Mouse (Mus musculus): ENCODE results near the gene Rad54l2. TPM values are rescaled to one million over a fixed set of nuclear protein-coding genes. Genes with fewer than 3 reads are reported as not detected.
A peak's percentile ranks its signal among the peaks of the same experiment; 100 is the strongest.

Gene Rad54l2
- polyA plus RNA-seq (2014; fragmentation: Nextera tagmentation; extraction: Ambion mirVana): 4.7 and 5.5 TPM in 2 replicates

DNA sequence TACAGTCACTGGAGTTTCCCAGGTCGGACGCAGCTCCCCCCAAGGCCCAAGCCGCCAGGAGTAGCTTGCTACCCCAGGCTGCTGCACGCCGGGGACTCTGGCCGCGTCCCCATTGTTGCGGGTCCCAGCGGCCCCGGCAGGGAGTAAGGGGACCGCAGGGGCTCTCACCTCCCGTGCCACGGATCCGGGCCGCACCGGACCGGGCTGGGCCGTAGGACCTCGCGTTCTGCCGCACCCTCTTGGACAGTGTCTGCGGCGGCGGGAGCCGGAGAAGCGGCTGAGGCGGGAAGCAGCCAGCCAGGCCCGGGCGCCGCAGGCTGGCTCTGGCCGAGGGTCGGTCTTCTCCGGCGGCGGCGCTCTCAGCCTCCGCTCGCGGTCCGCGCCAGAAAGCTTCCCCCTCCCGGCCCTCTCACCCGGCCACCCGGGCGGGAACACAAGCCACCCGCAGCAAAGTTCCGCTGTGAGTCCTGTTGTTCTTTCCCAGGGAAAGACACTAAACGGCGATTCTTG, at the start of gene Rad54l2:
Gene Rad54l2 (minus strand): TSS at position 383 of the 510 bp plus-strand sequence.
- peak; percentile 99 for DNase-seq (ENCODE audit: low spot score)
- no peaks in the 10 kb centered on the region for H3K9me3 ChIP-seq (ENCODE audit: control insufficient read depth, low read length)
- under 1% methylated on average over 49 of the region's 49 CpGs for WGBS
- no peaks in the 10 kb centered on the region for H3K36me3 ChIP-seq (ENCODE audit: control insufficient read depth, insufficient read depth, low read length)
- peaks cover 12% of the 10 kb centered on the region; the same call in 1 of the 2 replicates for H3K4me1 ChIP-seq (replicated peaks; ENCODE audit: control insufficient read depth, insufficient read depth, low read length)
- H3K4me3 ChIP-seq (ENCODE audit: low read depth, low read length): peak within 1 kb of the TSS; percentile 96
- ATAC-seq (replicated peaks; ENCODE audit: low FRiP score, low TSS enrichment, low read depth): peak; percentile 93
- H3K4me2 ChIP-seq (ENCODE audit: low read length): peak within 1 kb of the TSS; percentile 77
- peak within 1 kb of the TSS; percentile 90 for H3K27ac ChIP-seq (ENCODE audit: low read depth)
- peak within 1 kb of the TSS; percentile 99 for H3K9ac ChIP-seq (ENCODE audit: low read length)
- no peaks in the 10 kb centered on the region for H3K27me3 ChIP-seq (replicated peaks; ENCODE audit: control insufficient read depth, insufficient read depth, low read length)

DNA sequence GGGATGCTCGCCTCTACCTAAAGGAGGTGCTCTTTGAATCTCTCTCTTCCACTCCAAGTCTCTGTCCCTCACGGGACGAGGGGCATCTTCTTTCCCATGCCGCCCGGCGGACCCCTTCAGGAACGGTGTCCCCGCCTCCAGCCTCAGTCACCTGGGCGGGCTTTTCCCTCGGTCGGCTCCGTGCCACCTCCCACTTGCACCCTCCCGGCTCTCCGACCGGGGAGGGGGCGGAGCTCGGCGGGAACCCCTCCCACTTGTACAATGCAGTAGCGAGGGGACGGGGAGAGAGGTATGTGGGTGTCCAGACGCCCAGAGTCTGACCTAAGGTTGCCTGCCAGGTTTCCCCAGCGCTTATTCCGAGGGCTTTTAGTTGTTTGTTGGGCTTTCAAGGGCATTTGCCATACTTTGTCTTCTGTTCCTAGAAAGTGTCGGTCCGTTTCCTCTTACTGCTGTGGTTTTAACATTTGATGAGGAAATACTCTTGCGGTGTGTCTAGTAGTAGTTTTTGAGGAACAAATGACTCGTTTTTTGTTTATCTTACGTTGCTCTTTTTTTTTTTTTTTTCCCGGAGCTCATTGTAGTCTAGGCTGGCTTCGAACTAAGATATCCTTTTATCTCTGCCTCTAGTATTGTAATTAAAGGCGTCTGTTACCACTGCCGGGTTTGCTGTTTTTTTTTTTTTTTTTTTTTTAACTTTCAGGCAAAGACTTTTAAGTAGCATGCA, 33.5 kb upstream of the Rad54l2 start:
- Histone ChIP-seq H3K27me3 (replicated peaks; ENCODE audit: control insufficient read depth, insufficient read depth, low read length) (no peaks in the 10 kb centered on the region), H3K36me3 (ENCODE audit: control insufficient read depth, insufficient read depth, low read length) (no peaks in the 10 kb centered on the region; the same call in 1 of the 2 replicates), H3K27ac (ENCODE audit: low read depth) (peak overlapping the region; percentile 91), H3K9me3 (ENCODE audit: control insufficient read depth, low read length) (no peaks in the 10 kb centered on the region), H3K4me3 (ENCODE audit: low read depth, low read length) (peak overlapping the region; percentile 70), H3K9ac (ENCODE audit: low read length) (peak overlapping the region; percentile 92), H3K4me1 (replicated peaks; ENCODE audit: control insufficient read depth, insufficient read depth, low read length) (no peaks in the 10 kb centered on the region), H3K4me2 (ENCODE audit: low read length) (peak overlapping the region; percentile 49)
- peak; percentile 93 for DNase-seq (ENCODE audit: low spot score)
- 2% methylated on average over 32 of the region's 32 CpGs for WGBS
- peak; percentile 88 for ATAC-seq (replicated peaks; ENCODE audit: low FRiP score, low TSS enrichment, low read depth)

GRCm38 (mm10) chr9:106821618-106822380, 32.8 kb upstream of the Rad54l2 start, which contains the start of gene Dcaf1:
TSS of gene Dcaf1 (plus strand) at chr9:106821874.
- no peaks in the 10 kb centered on the region for H3K9me3 ChIP-seq (ENCODE audit: control insufficient read depth, low read length)
- peak within 1 kb of the TSS; percentile 70 for H3K4me3 ChIP-seq (ENCODE audit: low read depth, low read length)
- H3K4me2 ChIP-seq (ENCODE audit: low read length): peak within 1 kb of the TSS; percentile 51
- no peaks in the 10 kb centered on the region; the same call in 1 of the 2 replicates for H3K36me3 ChIP-seq (ENCODE audit: control insufficient read depth, insufficient read depth, low read length)
- no peaks in the 10 kb centered on the region for H3K27me3 ChIP-seq (replicated peaks; ENCODE audit: control insufficient read depth, insufficient read depth, low read length)
- peak within 1 kb of the TSS; percentile 91 for H3K27ac ChIP-seq (ENCODE audit: low read depth)
- H3K9ac ChIP-seq (ENCODE audit: low read length): peak within 1 kb of the TSS; percentile 92
- under 1% methylated on average over 66 of the region's 71 CpGs for WGBS
- ATAC-seq (replicated peaks; ENCODE audit: low FRiP score, low TSS enrichment, low read depth): peak; percentile 97
- peak; percentile 93 for DNase-seq (ENCODE audit: low spot score)
- no peaks in the 10 kb centered on the region for H3K4me1 ChIP-seq (replicated peaks; ENCODE audit: control insufficient read depth, insufficient read depth, low read length)

DNA sequence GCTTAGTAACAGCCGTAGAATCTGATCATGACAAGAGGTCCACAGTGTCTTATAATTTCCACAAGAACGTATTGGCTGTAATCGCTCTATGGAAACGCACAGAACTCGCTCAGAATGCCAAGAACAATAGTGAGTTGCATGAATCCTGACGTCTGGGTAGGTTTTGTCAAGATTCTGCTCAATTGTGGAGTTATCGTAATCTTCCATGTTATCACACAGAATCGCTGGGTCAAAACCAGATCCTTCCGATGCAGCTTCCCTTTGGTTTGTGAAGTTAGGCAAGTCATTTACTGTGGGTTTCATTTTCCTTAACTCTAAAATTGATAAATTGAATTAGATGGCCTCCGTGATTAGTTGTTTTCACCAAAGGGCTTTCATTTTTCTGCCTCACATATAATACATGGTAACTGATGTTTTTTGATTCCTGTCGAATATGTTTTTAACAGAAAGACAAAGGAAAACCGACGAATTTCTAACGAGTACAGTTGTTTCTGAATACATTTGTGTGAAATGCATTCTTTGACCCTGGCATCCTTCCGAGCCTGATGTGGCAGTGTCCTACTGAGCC, 32.1 kb upstream of the Rad54l2 start:
- WGBS: 48% methylated on average over 15 of the region's 15 CpGs
- Histone ChIP-seq H3K27ac (ENCODE audit: low read depth) (no peak overlapping the region), H3K36me3 (ENCODE audit: control insufficient read depth, insufficient read depth, low read length) (no peaks in the 10 kb centered on the region; the same call in 1 of the 2 replicates), H3K4me2 (ENCODE audit: low read length) (peak overlapping the region; percentile 51), H3K27me3 (replicated peaks; ENCODE audit: control insufficient read depth, insufficient read depth, low read length) (no peaks in the 10 kb centered on the region), H3K9me3 (ENCODE audit: control insufficient read depth, low read length) (no peaks in the 10 kb centered on the region), H3K4me3 (ENCODE audit: low read depth, low read length) (peak overlapping the region; percentile 70), H3K9ac (ENCODE audit: low read length) (peak overlapping the region; percentile 51), H3K4me1 (replicated peaks; ENCODE audit: control insufficient read depth, insufficient read depth, low read length) (no peaks in the 10 kb centered on the region)
- DNase-seq (ENCODE audit: low spot score) (peak; percentile 51), ATAC-seq (replicated peaks; ENCODE audit: low FRiP score, low TSS enrichment, low read depth) (no peak)

- no peaks in the 10 kb centered on the region for H3K9me3 ChIP-seq (ENCODE audit: control insufficient read depth, low read length)
- H3K27me3 ChIP-seq (replicated peaks; ENCODE audit: control insufficient read depth, insufficient read depth, low read length): no peaks in the 10 kb centered on the region
- no peak overlapping the region for H3K4me2 ChIP-seq (ENCODE audit: low read length)
- ATAC-seq (replicated peaks; ENCODE audit: low FRiP score, low TSS enrichment, low read depth) (no peak), DNase-seq (ENCODE audit: low spot score) (no peak)
- H3K4me3 ChIP-seq (ENCODE audit: low read depth, low read length): no peak overlapping the region
- 92% methylated on average over 1 of the region's 1 CpGs for WGBS
- no peak overlapping the region for H3K27ac ChIP-seq (ENCODE audit: low read depth)
- H3K4me1 ChIP-seq (replicated peaks; ENCODE audit: control insufficient read depth, insufficient read depth, low read length): no peaks in the 10 kb centered on the region
- no peak overlapping the region for H3K9ac ChIP-seq (ENCODE audit: low read length)
- no peaks in the 10 kb centered on the region; the same call in 1 of the 2 replicates for H3K36me3 ChIP-seq (ENCODE audit: control insufficient read depth, insufficient read depth, low read length)
These were observed 30.2 kb upstream of the Rad54l2 start for GRCm38 (mm10) chr9:106819201-106819600.

GRCm38 (mm10) chr9:106818191-106818590, 29.2 kb upstream of the Rad54l2 start:
- Histone ChIP-seq H3K9ac (ENCODE audit: low read length) (no peak overlapping the region), H3K9me3 (ENCODE audit: control insufficient read depth, low read length) (no peaks in the 10 kb centered on the region), H3K4me3 (ENCODE audit: low read depth, low read length) (no peak overlapping the region), H3K27ac (ENCODE audit: low read depth) (no peak overlapping the region), H3K36me3 (ENCODE audit: control insufficient read depth, insufficient read depth, low read length) (no peaks in the 10 kb centered on the region), H3K27me3 (replicated peaks; ENCODE audit: control insufficient read depth, insufficient read depth, low read length) (no peaks in the 10 kb centered on the region), H3K4me2 (ENCODE audit: low read length) (no peak overlapping the region), H3K4me1 (replicated peaks; ENCODE audit: control insufficient read depth, insufficient read depth, low read length) (no peaks in the 10 kb centered on the region)
- WGBS: 80% methylated on average over 6 of the region's 6 CpGs
- DNase-seq (ENCODE audit: low spot score) (no peak), ATAC-seq (replicated peaks; ENCODE audit: low FRiP score, low TSS enrichment, low read depth) (no peak)

- Histone ChIP-seq H3K9me3 (ENCODE audit: control insufficient read depth, low read length) (0 out of 2 replicates have a peak, but pooled peaks cover 3% of the 10 kb centered on the region), H3K27me3 (replicated peaks; ENCODE audit: control insufficient read depth, insufficient read depth, low read length) (no peaks in the 10 kb centered on the region), H3K36me3 (ENCODE audit: control insufficient read depth, insufficient read depth, low read length) (no peaks in the 10 kb centered on the region), H3K4me3 (ENCODE audit: low read depth, low read length) (no peak overlapping the region), H3K9ac (ENCODE audit: low read length) (no peak overlapping the region), H3K27ac (ENCODE audit: low read depth) (no peak overlapping the region), H3K4me2 (ENCODE audit: low read length) (no peak overlapping the region), H3K4me1 (replicated peaks; ENCODE audit: control insufficient read depth, insufficient read depth, low read length) (no peaks in the 10 kb centered on the region)
- DNase-seq (ENCODE audit: low spot score) (no peak), ATAC-seq (replicated peaks; ENCODE audit: low FRiP score, low TSS enrichment, low read depth) (no peak)
- 84% methylated on average over 4 of the region's 4 CpGs for WGBS
These were observed 17.5 kb upstream of the Rad54l2 start for GRCm38 (mm10) chr9:106806503-106806902.

- Histone ChIP-seq H3K4me1 (replicated peaks; ENCODE audit: control insufficient read depth, insufficient read depth, low read length) (peaks cover 12% of the 10 kb centered on the region; the same call in 1 of the 2 replicates), H3K36me3 (ENCODE audit: control insufficient read depth, insufficient read depth, low read length) (no peaks in the 10 kb centered on the region), H3K27ac (ENCODE audit: low read depth) (no peak overlapping the region), H3K27me3 (replicated peaks; ENCODE audit: control insufficient read depth, insufficient read depth, low read length) (no peaks in the 10 kb centered on the region), H3K9me3 (ENCODE audit: control insufficient read depth, low read length) (no peaks in the 10 kb centered on the region), H3K9ac (ENCODE audit: low read length) (no peak overlapping the region), H3K4me3 (ENCODE audit: low read depth, low read length) (no peak overlapping the region), H3K4me2 (ENCODE audit: low read length) (no peak overlapping the region)
- no peak for DNase-seq (ENCODE audit: low spot score)
- 59% methylated on average over 6 of the region's 6 CpGs for WGBS
- ATAC-seq (replicated peaks; ENCODE audit: low FRiP score, low TSS enrichment, low read depth): no peak
These were observed 1.8 kb upstream of the Rad54l2 start for GRCm38 (mm10) chr9:106790831-106791230.

Data from intestine, embryonic 14.5 days (tissue).